Mouse (Mus musculus) hematopoietic stem cell, adult 5-6 weeks (primary cell): Measurements from ENCODE around the gene Cldn2. TPM values are rescaled to one million over a fixed set of nuclear protein-coding genes. Genes with fewer than 3 reads are reported as not detected.

Source experiments
- ATAC-seq, 2 experiments: fragments of 125-278 bp in 1 of 2; replicated peaks in 1 of 2; 2 replicates each; pipeline ENCODE4 v1.8.0; 2016 to 2017; ENCODE audit warnings: inconsistent platforms in 2 of 2, mild to moderate bottlenecking in 2 of 2, moderate number of reproducible peaks in 2 of 2, low read depth in 1 of 2, moderate TSS enrichment in 1 of 2; ENCODE audit not compliant: low FRiP score in 2 of 2, poor library complexity in 2 of 2, severe bottlenecking in 2 of 2, insufficient read depth in 1 of 2, low TSS enrichment in 1 of 2
- total RNA-seq: library from RNA; stranded (forward); fragments of 172-1452, 232-1000 nt; gene quantifications from 2 replicates; pipeline ENCODE4 v1.2.3, GENCODE M21; 2017

The Cldn2 gene
- total RNA-seq, 1 experiment from 2014 or later: not detected

- ATAC-seq: no peak
Measured at GRCm38 (mm10) chrX:139859402-139859801, 58.8 kb downstream of the Cldn2 start.

Other genes with a start within 250 kb of the Cldn2 start
- 0.45 and 0.81 TPM in 2 replicates for gene Rnf128, start 237.5 kb upstream of the Cldn2 start, total RNA-seq
- gene Tbc1d8b, start 115.8 kb upstream of the Cldn2 start, total RNA-seq: 11.2 and 12.9 TPM in 2 replicates
- gene Gm15013, start 86.3 kb upstream of the Cldn2 start, total RNA-seq: 1.3 TPM in 1 of 2 replicates, not detected in the other
- gene Ripply1, start 18.5 kb upstream of the Cldn2 start, total RNA-seq: not detected in 2 replicates
- 3.6 and 6.9 TPM in 2 replicates for gene Morc4, start 70.8 kb downstream of the Cldn2 start, total RNA-seq
- 14.7 and 29.3 TPM in 2 replicates for gene Rbm41, start 197.8 kb downstream of the Cldn2 start, total RNA-seq